Mouse (Mus musculus) lung, postnatal 10 days (tissue): ENCODE measurements at regions not wholly inside any gene's neighbourhood (a gene's known extent, or its start where the extent isn't known, plus 50 kb on each side); places are given as distances from the start of the nearest gene placed in this dataset.

ENCODE experiments used
- DNase-seq: peaks from one replicate; pipeline ENCODE4 v3.0.0; 2021

GRCm38 (mm10) chr3:104586342-104587175 lies 51.9 kb upstream of the Slc16a1 start:
- no peak for DNase-seq

GRCm38 (mm10) chr3:104585303-104585702 lies 53.2 kb upstream of the Slc16a1 start:
- no peak for DNase-seq

- no peak for DNase-seq
Measured at GRCm38 (mm10) chr3:104583236-104583635, 55.2 kb upstream of the Slc16a1 start.

- DNase-seq: no peak
Measured at GRCm38 (mm10) chr3:104582521-104582920, 55.9 kb upstream of the Slc16a1 start.

DNA sequence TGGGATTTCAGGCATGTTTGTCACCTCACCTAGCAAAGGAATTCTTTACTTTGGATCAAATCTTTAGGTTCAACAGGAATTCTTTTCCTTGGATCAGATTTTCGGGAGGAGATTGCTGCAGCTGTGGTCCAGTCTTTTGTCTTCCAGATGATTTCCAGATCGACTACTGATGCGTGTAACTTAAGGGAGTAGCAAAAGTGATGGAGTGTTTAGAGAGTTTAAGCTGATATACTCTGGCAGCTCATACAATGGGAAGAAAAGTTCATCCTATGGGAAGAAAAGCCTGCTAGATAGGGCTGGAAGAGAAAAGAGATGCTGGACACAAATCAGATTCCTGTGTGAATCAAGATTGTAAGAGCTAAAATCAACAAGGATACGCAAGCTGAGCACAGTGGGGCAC lies 59.3 kb upstream of the Slc16a1 start:
- DNase-seq: no peak

GRCm38 (mm10) chr3:104578374-104578773 lies 60.1 kb upstream of the Slc16a1 start:
- no peak for DNase-seq

- DNase-seq: no peak
Measured at GRCm38 (mm10) chr3:104577228-104577927, 61.1 kb upstream of the Slc16a1 start.

DNA sequence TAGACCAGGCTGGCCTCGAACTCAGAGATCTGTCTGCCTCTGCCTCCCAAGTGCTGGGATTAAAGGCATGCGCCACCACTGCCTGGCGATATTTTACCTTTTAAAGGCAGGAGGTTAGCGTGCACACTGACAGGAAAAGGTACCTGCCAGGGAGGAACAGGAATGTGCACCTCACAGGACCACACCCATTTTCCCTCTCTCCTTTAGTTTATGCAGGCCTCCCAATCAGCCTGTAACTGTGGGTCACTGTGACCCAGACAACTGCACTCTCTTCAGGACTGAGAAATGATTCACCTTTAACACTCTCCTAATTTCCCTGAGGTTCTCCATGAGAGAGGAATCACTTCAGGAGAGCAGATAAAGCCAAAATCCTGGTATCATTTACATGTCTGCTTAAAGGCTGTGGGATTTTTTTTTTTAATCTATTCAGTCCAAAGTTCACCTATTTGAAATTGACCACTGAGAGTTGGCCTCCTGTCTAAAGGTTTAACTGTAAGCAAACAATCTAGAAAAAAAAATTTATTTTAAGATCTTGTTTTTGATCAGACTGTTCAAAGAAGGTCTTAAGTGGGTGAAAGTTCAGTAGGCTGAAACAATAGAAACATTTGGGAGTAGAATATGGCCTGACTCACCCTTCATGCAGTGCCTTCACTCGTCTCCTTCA lies 61.7 kb upstream of the Lrig2 start:
- no peak for DNase-seq

DNA sequence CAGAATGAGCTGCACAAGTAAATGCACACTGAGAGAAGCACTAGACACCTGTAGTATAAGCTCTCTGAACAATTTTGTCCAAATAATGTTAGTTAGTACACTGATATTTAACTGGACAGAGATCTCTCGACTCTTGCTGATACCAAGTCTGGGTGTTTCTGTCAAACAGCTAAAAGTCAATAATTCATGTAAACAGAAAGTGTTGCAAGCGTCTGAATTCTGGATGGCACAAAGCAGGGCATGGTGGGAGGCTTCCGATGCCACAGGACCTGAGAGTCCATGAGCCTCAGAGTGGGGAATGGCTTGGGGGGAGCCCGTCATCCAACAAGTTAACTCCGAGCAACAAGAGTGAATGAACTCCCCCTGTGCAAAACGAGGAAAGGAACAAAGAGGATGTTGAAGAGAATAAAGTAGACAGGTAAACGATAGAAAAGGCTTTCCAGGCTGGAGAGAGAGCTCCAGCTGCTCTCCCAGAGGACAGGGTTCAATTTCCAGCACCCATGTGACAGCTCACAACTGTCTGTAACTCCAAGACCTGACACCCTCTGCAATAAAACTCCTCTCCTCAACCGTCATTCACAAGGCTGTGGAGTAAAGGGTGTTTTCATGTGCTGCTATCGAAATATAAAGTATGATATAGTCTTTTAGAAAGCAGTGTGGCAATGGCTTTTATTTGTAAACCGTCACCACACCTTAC lies 60.4 kb upstream of the Lrig2 start:
- no peak for DNase-seq

DNA sequence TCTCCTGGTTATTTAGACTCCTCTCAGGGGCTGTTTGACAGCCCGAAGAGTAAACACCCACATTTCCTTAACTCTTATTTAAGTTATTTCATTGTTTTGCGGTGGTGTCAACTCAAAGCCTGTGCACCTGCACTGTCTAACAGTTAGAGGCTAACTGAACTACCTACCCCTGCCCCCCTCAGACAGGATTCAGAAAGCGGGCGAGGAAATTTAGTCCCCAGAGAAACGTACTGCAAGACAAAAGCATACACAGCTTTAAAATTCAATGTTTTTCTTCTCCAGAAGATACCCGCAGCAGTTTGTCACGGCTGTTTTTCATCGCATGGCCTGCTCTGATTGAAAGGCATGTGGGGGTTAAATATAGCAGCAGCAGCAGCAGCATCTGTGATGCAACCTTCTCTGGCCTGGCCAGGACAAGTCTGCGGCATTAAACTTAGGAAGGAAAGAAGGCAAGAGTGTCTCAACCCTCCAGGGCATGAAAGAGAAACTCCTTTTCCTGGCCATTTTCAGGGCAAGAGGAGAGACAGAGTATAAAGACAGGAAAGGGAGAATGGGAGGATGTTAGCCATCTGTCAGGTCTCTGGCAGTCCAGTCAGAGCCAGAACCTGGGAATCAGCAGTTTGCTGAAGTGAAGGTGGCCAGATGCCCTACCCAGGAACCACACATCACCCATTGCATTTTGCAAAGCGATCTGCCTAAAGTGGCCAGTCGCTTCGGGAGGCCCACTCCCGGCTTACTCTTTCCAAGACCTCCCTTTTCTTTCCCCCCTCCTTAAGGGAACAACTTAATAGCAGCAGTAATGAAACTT lies 53.9 kb upstream of the Lrig2 start:
- no peak for DNase-seq

DNA sequence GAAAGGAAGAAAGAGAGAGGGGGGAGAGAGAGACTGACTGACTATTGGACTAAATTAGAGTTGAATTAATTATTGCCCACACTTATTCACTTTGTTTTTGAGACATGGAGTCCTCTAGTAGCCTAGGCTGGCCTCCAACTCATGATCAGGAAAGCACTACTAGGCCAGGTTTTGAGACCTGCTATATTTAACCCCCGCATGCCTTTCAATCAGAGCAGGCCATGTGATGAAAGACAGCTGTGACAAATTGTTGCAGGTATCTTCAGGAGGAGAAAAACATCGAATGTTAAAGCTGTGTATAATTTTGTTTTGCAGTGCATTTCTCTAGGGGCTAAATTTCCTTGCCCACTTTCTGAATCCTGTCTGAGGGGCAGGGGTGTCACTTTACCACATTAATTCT lies 53.1 kb upstream of the Lrig2 start:
- no peak for DNase-seq

GRCm38 (mm10) chr3:104561567-104561966 lies 49.8 kb upstream of the Lrig2 start:
- peak; percentile 5 for DNase-seq
